Mouse (Mus musculus) forebrain, embryonic 10.5 days (tissue): ENCODE results near the gene Ccdc175. TPM values are rescaled to one million over a fixed set of nuclear protein-coding genes. Genes with fewer than 3 reads are reported as not detected.

Experiments used
- DNase-seq: peaks from one replicate; pipeline ENCODE4 v3.0.0-alpha.2; 2017; ENCODE audit warnings: low spot score; ENCODE audit errors: extremely low spot score
- H3K27ac ChIP-seq: fragments of 300-500 bp; sonication (generic); 2 replicates; pipeline ENCODE4 v1.5.1; 2016; ENCODE audit warnings: mild to moderate bottlenecking
- H3K27me3 ChIP-seq: fragments of 300-500 bp; sonication (generic); 2 replicates; pipeline ENCODE4 v1.6.1; 2016; ENCODE audit warnings: mild to moderate bottlenecking; ENCODE audit not compliant: poor library complexity, severe bottlenecking
- H3K36me3 ChIP-seq: fragments of 300-500 bp; sonication (generic); replicated peaks from 2 replicates; pipeline ENCODE4 v1.6.1; 2016; ENCODE audit warnings: mild to moderate bottlenecking, moderate library complexity
- H3K4me1 ChIP-seq: fragments of 300-500 bp; sonication (generic); 2 replicates; pipeline ENCODE4 v1.6.1; 2016
- H3K4me3 ChIP-seq: fragments of 300-500 bp; sonication (generic); 2 replicates; pipeline ENCODE4 v1.5.1; 2016; ENCODE audit warnings: mild to moderate bottlenecking, moderate library complexity
- H3K9me3 ChIP-seq: fragments of 300-500 bp; sonication (generic); 2 replicates; pipeline ENCODE4 v1.6.1; 2016; ENCODE audit warnings: mild to moderate bottlenecking, moderate library complexity
- WGBS: fragments of 180-500 bp; shearing (Covaris S2); methylation state at CpG from one replicate; pipeline ENCODE4 v1.1.7; 2016; 5-methylcytosine and 5-hydroxymethylcytosine counted together
- polyA plus RNA-seq: library from polyadenylated mRNA; unstranded; fragments of >200 nt; fragmentation: Nextera tagmentation; extraction: Ambion mirVana; gene quantifications from 2 replicates; pipeline ENCODE4 v1.2.1, GENCODE M21; 2016

The Ccdc175 gene
- not detected in 2 replicates for polyA plus RNA-seq

GRCm38 (mm10) chr12:72184929-72185328, at the start of gene Ccdc175:
TSS of gene Ccdc175 (minus strand) at chr12:72185029.
- H3K9me3 ChIP-seq: no peaks in the 10 kb centered on the region
- DNase-seq: no peak
- H3K27me3 ChIP-seq: no peaks in the 10 kb centered on the region
- no peak within 1 kb of the TSS for H3K4me3 ChIP-seq
- no peaks in the 10 kb centered on the region for H3K4me1 ChIP-seq
- H3K36me3 ChIP-seq: no peaks in the 10 kb centered on the region
- 84% methylated on average over 12 of the region's 12 CpGs for WGBS
- no peak within 1 kb of the TSS for H3K27ac ChIP-seq

- Histone ChIP-seq H3K36me3 (no peaks in the 10 kb centered on the region), H3K27ac (no peak overlapping the region), H3K27me3 (peaks cover 41% of the 10 kb centered on the region), H3K4me3 (no peak overlapping the region), H3K9me3 (no peaks in the 10 kb centered on the region), H3K4me1 (peaks cover 20% of the 10 kb centered on the region)
- DNase-seq: no peak
- 87% methylated on average over 3 of the region's 3 CpGs for WGBS
These were observed 49.3 kb upstream of the Ccdc175 start for GRCm38 (mm10) chr12:72234151-72234550.

- H3K27ac ChIP-seq: no peak overlapping the region
- H3K27me3 ChIP-seq: peaks cover 31% of the 10 kb centered on the region
- WGBS: 90% methylated on average over 19 of the region's 19 CpGs
- peaks cover 18% of the 10 kb centered on the region for H3K4me1 ChIP-seq
- H3K36me3 ChIP-seq: no peaks in the 10 kb centered on the region
- H3K9me3 ChIP-seq: no peaks in the 10 kb centered on the region
- no peak overlapping the region for H3K4me3 ChIP-seq
- no peak for DNase-seq
These were observed 48.3 kb upstream of the Ccdc175 start for GRCm38 (mm10) chr12:72232826-72233790.

GRCm38 (mm10) chr12:72232176-72232575, 47.3 kb upstream of the Ccdc175 start:
- no peak overlapping the region for H3K27ac ChIP-seq
- H3K9me3 ChIP-seq: no peaks in the 10 kb centered on the region
- WGBS: 87% methylated on average over 3 of the region's 3 CpGs
- peaks cover 21% of the 10 kb centered on the region for H3K27me3 ChIP-seq
- no peaks in the 10 kb centered on the region for H3K36me3 ChIP-seq
- peaks cover 18% of the 10 kb centered on the region for H3K4me1 ChIP-seq
- H3K4me3 ChIP-seq: no peak overlapping the region
- no peak for DNase-seq

- H3K4me3 ChIP-seq: no peak overlapping the region
- no peak overlapping the region for H3K27ac ChIP-seq
- no peaks in the 10 kb centered on the region for H3K9me3 ChIP-seq
- H3K36me3 ChIP-seq: no peaks in the 10 kb centered on the region
- H3K27me3 ChIP-seq: peaks cover under 1% of the 10 kb centered on the region; the same call in 1 of the 2 replicates
- DNase-seq: no peak
- H3K4me1 ChIP-seq: no peaks in the 10 kb centered on the region
- WGBS: 83% methylated on average over 8 of the region's 8 CpGs
These were observed 44.8 kb upstream of the Ccdc175 start for GRCm38 (mm10) chr12:72229451-72230196.

GRCm38 (mm10) chr12:72227731-72228130, 42.9 kb upstream of the Ccdc175 start:
- DNase-seq: no peak
- Histone ChIP-seq H3K9me3 (no peaks in the 10 kb centered on the region), H3K4me3 (no peak overlapping the region), H3K27ac (no peak overlapping the region), H3K36me3 (peaks cover under 1% of the 10 kb centered on the region; the same call in 1 of the 2 replicates), H3K4me1 (no peaks in the 10 kb centered on the region), H3K27me3 (no peaks in the 10 kb centered on the region)
- WGBS: 65% methylated on average over 6 of the region's 6 CpGs

- no peaks in the 10 kb centered on the region for H3K9me3 ChIP-seq
- H3K36me3 ChIP-seq: peaks cover 10% of the 10 kb centered on the region
- no peak overlapping the region for H3K4me3 ChIP-seq
These were observed 40.5 kb upstream of the Ccdc175 start for GRCm38 (mm10) chr12:72225371-72225770.

GRCm38 (mm10) chr12:72223557-72224102, 38.8 kb upstream of the Ccdc175 start:
- no peaks in the 10 kb centered on the region for H3K9me3 ChIP-seq
- DNase-seq: no peak
- H3K36me3 ChIP-seq: peaks cover 14% of the 10 kb centered on the region
- no peak overlapping the region for H3K4me3 ChIP-seq
- H3K27me3 ChIP-seq: no peaks in the 10 kb centered on the region
- H3K27ac ChIP-seq: no peak overlapping the region
- whole genome bisulfite sequencing: 96% methylated on average over 16 of the region's 16 CpGs
- H3K4me1 ChIP-seq: no peaks in the 10 kb centered on the region

More at GRCm38 (mm10) chr12:72225371-72225770, 40.5 kb upstream of the Ccdc175 start:
- Histone ChIP-seq H3K27ac (no peak overlapping the region), H3K27me3 (no peaks in the 10 kb centered on the region), H3K4me1 (no peaks in the 10 kb centered on the region)
- DNase-seq: no peak
- WGBS: 96% methylated on average over 3 of the region's 3 CpGs

- 74% methylated on average over 5 of the region's 5 CpGs for WGBS
- no peaks in the 10 kb centered on the region; the same call in 1 of the 2 replicates for H3K36me3 ChIP-seq
- DNase-seq: no peak
These were observed 28.7 kb upstream of the Ccdc175 start for GRCm38 (mm10) chr12:72213554-72213953.

GRCm38 (mm10) chr12:72200828-72201227, 16.0 kb upstream of the Ccdc175 start:
- DNase-seq: no peak
- WGBS: 91% methylated on average over 3 of the region's 3 CpGs

More at GRCm38 (mm10) chr12:72213554-72213953, 28.7 kb upstream of the Ccdc175 start:
- H3K4me1 ChIP-seq: no peaks in the 10 kb centered on the region
- H3K4me3 ChIP-seq: no peak overlapping the region
- H3K9me3 ChIP-seq: no peaks in the 10 kb centered on the region
- H3K27ac ChIP-seq: no peak overlapping the region
- H3K27me3 ChIP-seq: no peaks in the 10 kb centered on the region

GRCm38 (mm10) chr12:72197925-72198486, 13.2 kb upstream of the Ccdc175 start:
- no peak overlapping the region; the same call in 1 of the 2 replicates for H3K4me3 ChIP-seq
- WGBS: 62% methylated on average over 18 of the region's 18 CpGs
- H3K27me3 ChIP-seq: no peaks in the 10 kb centered on the region
- H3K9me3 ChIP-seq: no peaks in the 10 kb centered on the region
- peaks cover 7% of the 10 kb centered on the region for H3K4me1 ChIP-seq
- no peaks in the 10 kb centered on the region for H3K36me3 ChIP-seq
- H3K27ac ChIP-seq: 0 out of 2 replicates have a peak overlapping the region, but pooled peaks have one; percentile 27
- no peak for DNase-seq

More at GRCm38 (mm10) chr12:72200828-72201227, 16.0 kb upstream of the Ccdc175 start:
- H3K4me3 ChIP-seq: no peak overlapping the region
- H3K36me3 ChIP-seq: no peaks in the 10 kb centered on the region
- H3K9me3 ChIP-seq: no peaks in the 10 kb centered on the region
- H3K4me1 ChIP-seq: peaks cover 7% of the 10 kb centered on the region
- H3K27me3 ChIP-seq: no peaks in the 10 kb centered on the region
- no peak overlapping the region for H3K27ac ChIP-seq

- Histone ChIP-seq H3K27me3 (no peaks in the 10 kb centered on the region), H3K36me3 (no peaks in the 10 kb centered on the region), H3K9me3 (no peaks in the 10 kb centered on the region), H3K4me3 (no peak overlapping the region), H3K27ac (no peak overlapping the region), H3K4me1 (peaks cover 7% of the 10 kb centered on the region)
- DNase-seq: no peak
- WGBS: 82% methylated on average over 7 of the region's 7 CpGs
These were observed 12.6 kb upstream of the Ccdc175 start for GRCm38 (mm10) chr12:72197434-72197833.
